In the genomic region with DNA sequence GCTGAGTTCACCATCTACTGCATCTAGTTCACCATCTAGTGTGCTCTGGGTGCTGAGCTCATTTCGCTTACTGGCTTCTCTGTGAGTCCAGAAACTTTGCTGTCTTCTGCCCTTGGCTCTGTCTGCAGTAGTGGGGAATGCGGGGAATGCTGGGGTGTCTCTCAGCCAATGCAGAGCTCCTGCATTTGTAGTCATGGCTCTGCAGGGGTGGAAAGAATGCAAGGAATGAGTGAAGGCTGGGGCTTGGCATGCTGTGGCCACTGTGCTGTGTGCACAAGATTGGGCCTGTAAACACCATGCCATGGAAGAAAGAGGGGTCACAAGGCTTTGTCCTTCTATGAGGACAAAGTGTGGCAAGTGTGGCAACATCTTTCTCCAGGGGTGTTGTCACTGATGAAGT, we compare ENCODE assay signal across 25 mouse cellular contexts.
DNase-seq lines count a peak whose midpoint lies in the region; ATAC-seq and TF ChIP-seq lines count a peak whose summit lies in the region.
"Had no signal": no experiment of that assay in that cellular context is flagged by ENCODE, and none has a peak within 500 bp of the region (broad histone marks: within the 10 kb centered on the region; RNA-seq: fewer than 3 reads in every experiment).

No protein-coding gene starts in this region.

- H3K36me3 ChIP-seq in embryonic facial prominence, embryonic 14.5 days (ENCODE audit: control insufficient read depth, insufficient read depth, low read length): no peaks in the 10 kb centered on the region
- peaks cover 15% of the 10 kb centered on the region for H3K36me3 ChIP-seq in embryonic facial prominence, embryonic 10.5 days (replicated peaks)
- H3K36me3 ChIP-seq in hindbrain, embryonic 10.5 days: peaks cover 42% of the 10 kb centered on the region
- no peaks in the 10 kb centered on the region for H3K36me3 ChIP-seq in hindbrain, postnatal 0 days (ENCODE audit: insufficient read depth, low read length)
- no peaks in the 10 kb centered on the region for H3K36me3 ChIP-seq in heart, postnatal 0 days (replicated peaks; ENCODE audit: control insufficient read depth, insufficient read depth, low read length)
- H3K36me3 ChIP-seq in forebrain, embryonic 11.5 days (ENCODE audit: control insufficient read depth, insufficient read depth, low read length): peaks cover 5% of the 10 kb centered on the region; the same call in 1 of the 2 replicates
- H3K36me3 ChIP-seq: G1E; intestine, embryonic 15.5 days had no signal

- WGBS in embryonic facial prominence, embryonic 14.5 days: 58% methylated on average over 2 of the region's 2 CpGs
- WGBS in embryonic facial prominence, embryonic 10.5 days: 66% methylated on average over 2 of the region's 2 CpGs
- WGBS in hindbrain, embryonic 10.5 days: 76% methylated on average over 2 of the region's 2 CpGs
- 69% methylated on average over 2 of the region's 2 CpGs for WGBS in hindbrain, postnatal 0 days
- WGBS in heart, postnatal 0 days: 21% methylated on average over 2 of the region's 2 CpGs
- WGBS in forebrain, embryonic 11.5 days: 78% methylated on average over 2 of the region's 2 CpGs

- no peak overlapping the region for H3K27ac ChIP-seq in embryonic facial prominence, embryonic 14.5 days (replicated peaks; ENCODE audit: low read depth, low read length)
- H3K27ac ChIP-seq in embryonic facial prominence, embryonic 10.5 days (replicated peaks): no peak overlapping the region
- 0 out of 2 replicates have a peak overlapping the region, but pooled peaks have one; percentile 74 for H3K27ac ChIP-seq in hindbrain, embryonic 10.5 days
- H3K27ac ChIP-seq in hindbrain, postnatal 0 days: no peak overlapping the region
- 0 out of 2 replicates have a peak overlapping the region, but pooled peaks have one; percentile 34 for H3K27ac ChIP-seq in heart, postnatal 0 days (ENCODE audit: low read depth)
- H3K27ac ChIP-seq in forebrain, embryonic 11.5 days (ENCODE audit: low read depth, low read length): no peak overlapping the region
- H3K27ac ChIP-seq: hindbrain, embryonic 12.5 days; intestine, embryonic 15.5 days; left cerebral cortex, adult 2 months; macrophage; midbrain, embryonic 10.5 days had no signal

- no peak for TF ChIP-seq EP300 in heart, postnatal 0 days (IDR thresholded peaks at IDR 0.05; ENCODE audit: low read depth)

- no peak overlapping the region for H3K9ac ChIP-seq in embryonic facial prominence, embryonic 14.5 days (ENCODE audit: low read depth, low read length)
- no peak overlapping the region for H3K9ac ChIP-seq in hindbrain, postnatal 0 days (replicated peaks; ENCODE audit: low read length)
- H3K9ac ChIP-seq in heart, postnatal 0 days (replicated peaks; ENCODE audit: low read depth, low read length): no peak overlapping the region
- no peak overlapping the region for H3K9ac ChIP-seq in forebrain, embryonic 11.5 days (ENCODE audit: low read length)
- H3K9ac ChIP-seq: hindbrain, embryonic 12.5 days; intestine, embryonic 15.5 days; neural tube, embryonic 13.5 days had no signal

- ATAC-seq in embryonic facial prominence, embryonic 14.5 days (ENCODE audit: low read depth): no peak
- no peak for ATAC-seq in hindbrain, postnatal 0 days
- ATAC-seq in heart, postnatal 0 days (ENCODE audit: insufficient read depth, low read depth): peak; percentile 88
- ATAC-seq in forebrain, embryonic 11.5 days (replicated peaks; ENCODE audit: low FRiP score): no peak
- ATAC-seq: forebrain, embryonic 16.5 days; intestine, embryonic 15.5 days had no signal

- no peak for TF ChIP-seq CTCF in hindbrain, postnatal 0 days (IDR thresholded peaks at IDR 0.05; ENCODE audit: low read depth)
- no peak for TF ChIP-seq CTCF in heart, postnatal 0 days (IDR thresholded peaks at IDR 0.05; ENCODE audit: low read depth)

- no peak overlapping the region for H3K4me2 ChIP-seq in embryonic facial prominence, embryonic 14.5 days (ENCODE audit: low read depth, low read length)
- no peak overlapping the region for H3K4me2 ChIP-seq in hindbrain, postnatal 0 days (ENCODE audit: low read depth, low read length)
- no peak overlapping the region for H3K4me2 ChIP-seq in heart, postnatal 0 days (ENCODE audit: low read depth, low read length)
- no peak overlapping the region for H3K4me2 ChIP-seq in forebrain, embryonic 11.5 days (ENCODE audit: low read depth, low read length, severe bottlenecking)
- H3K4me2 ChIP-seq: hindbrain, embryonic 12.5 days; intestine, embryonic 15.5 days; neural tube, embryonic 13.5 days had no signal

- peaks cover 15% of the 10 kb centered on the region for H3K9me3 ChIP-seq in embryonic facial prominence, embryonic 14.5 days (ENCODE audit: control insufficient read depth, low read length)
- H3K9me3 ChIP-seq in embryonic facial prominence, embryonic 10.5 days: peaks cover 17% of the 10 kb centered on the region
- peaks cover 17% of the 10 kb centered on the region for H3K9me3 ChIP-seq in hindbrain, embryonic 10.5 days
- H3K9me3 ChIP-seq in hindbrain, postnatal 0 days (ENCODE audit: low read length): no peaks in the 10 kb centered on the region
- H3K9me3 ChIP-seq in heart, postnatal 0 days (replicated peaks; ENCODE audit: control insufficient read depth, low read length): peaks cover 11% of the 10 kb centered on the region; the same call in 1 of the 2 replicates
- H3K9me3 ChIP-seq in forebrain, embryonic 11.5 days (ENCODE audit: control insufficient read depth, low read length): peaks cover 2% of the 10 kb centered on the region; the same call in 1 of the 2 replicates
- H3K9me3 ChIP-seq: intestine, embryonic 15.5 days had no signal

- peak; percentile 2 for DNase-seq in embryonic facial prominence, embryonic 14.5 days (ENCODE audit: low spot score)
- no peak for DNase-seq in embryonic facial prominence, embryonic 10.5 days (ENCODE audit: low spot score)
- DNase-seq in hindbrain, embryonic 10.5 days (ENCODE audit: low spot score): no peak
- DNase-seq in hindbrain, postnatal 0 days (ENCODE audit: low spot score): no peak
- peak; percentile 90 for DNase-seq in Muller cell, postnatal 12 days (ENCODE audit: inconsistent ontology term)
- peak; percentile 41 for DNase-seq in heart, postnatal 0 days (ENCODE audit: low spot score)
- no peak for DNase-seq in natural killer cell, adult 2 months (ENCODE audit: low spot score in 2 of 2)
- DNase-seq in forebrain, embryonic 11.5 days (ENCODE audit: low spot score): no peak
- DNase-seq: cerebellum, adult 18-20 months; cerebellum, postnatal 36 days; gastrocnemius, postnatal 25 days; kidney, postnatal 4 days; layer of hippocampus, adult 9-11 months; left cerebral cortex, postnatal 4 days; liver; spleen, adult 18-20 months; thymus, postnatal 36 days had no signal

- H3K4me3 ChIP-seq in embryonic facial prominence, embryonic 14.5 days (ENCODE audit: low read depth, low read length): no peak overlapping the region
- no peak overlapping the region for H3K4me3 ChIP-seq in embryonic facial prominence, embryonic 10.5 days
- no peak overlapping the region for H3K4me3 ChIP-seq in hindbrain, embryonic 10.5 days
- no peak overlapping the region for H3K4me3 ChIP-seq in hindbrain, postnatal 0 days (ENCODE audit: low read length)
- H3K4me3 ChIP-seq in heart, postnatal 0 days (ENCODE audit: low read depth, low read length): no peak overlapping the region
- no peak overlapping the region for H3K4me3 ChIP-seq in forebrain, embryonic 11.5 days (ENCODE audit: low read depth, low read length)
- H3K4me3 ChIP-seq: hindbrain, embryonic 12.5 days; intestine, embryonic 15.5 days; left cerebral cortex, adult 2 months; midbrain, embryonic 10.5 days; neural tube, embryonic 13.5 days had no signal

- H3K4me1 ChIP-seq in embryonic facial prominence, embryonic 14.5 days (ENCODE audit: control insufficient read depth, insufficient read depth, low read length): no peaks in the 10 kb centered on the region
- peaks cover 3% of the 10 kb centered on the region; the same call in 1 of the 2 replicates for H3K4me1 ChIP-seq in embryonic facial prominence, embryonic 10.5 days
- H3K4me1 ChIP-seq in hindbrain, embryonic 10.5 days (replicated peaks): peaks cover 25% of the 10 kb centered on the region
- H3K4me1 ChIP-seq in hindbrain, postnatal 0 days (ENCODE audit: insufficient read depth, low read length): no peaks in the 10 kb centered on the region
- H3K4me1 ChIP-seq in heart, postnatal 0 days (ENCODE audit: control insufficient read depth, insufficient read depth): 0 out of 2 replicates have a peak, but pooled peaks cover 5% of the 10 kb centered on the region
- H3K4me1 ChIP-seq in forebrain, embryonic 11.5 days (replicated peaks; ENCODE audit: control insufficient read depth, insufficient read depth, low read length): no peaks in the 10 kb centered on the region
- H3K4me1 ChIP-seq: intestine, embryonic 15.5 days had no signal

- H3K27me3 ChIP-seq in embryonic facial prominence, embryonic 14.5 days (replicated peaks; ENCODE audit: control insufficient read depth, insufficient read depth, low read length): no peaks in the 10 kb centered on the region
- no peaks in the 10 kb centered on the region for H3K27me3 ChIP-seq in embryonic facial prominence, embryonic 10.5 days (replicated peaks; ENCODE audit: low read depth, poor library complexity, severe bottlenecking)
- no peaks in the 10 kb centered on the region for H3K27me3 ChIP-seq in hindbrain, embryonic 10.5 days (ENCODE audit: insufficient read depth, poor library complexity, severe bottlenecking)
- H3K27me3 ChIP-seq in hindbrain, postnatal 0 days (ENCODE audit: insufficient read depth, low read length): no peaks in the 10 kb centered on the region
- no peaks in the 10 kb centered on the region for H3K27me3 ChIP-seq in heart, postnatal 0 days (ENCODE audit: control insufficient read depth, insufficient read depth, low read length)
- no peaks in the 10 kb centered on the region for H3K27me3 ChIP-seq in forebrain, embryonic 11.5 days (ENCODE audit: control insufficient read depth, insufficient read depth, low read length)
- H3K27me3 ChIP-seq: hindbrain, embryonic 12.5 days; intestine, embryonic 15.5 days; neural tube, embryonic 13.5 days had no signal

Comparison
In these comparisons a context has a peak if more than half of its experiments do, and no peak if none do; other contexts are left out.
1. DNase-seq: peak in embryonic facial prominence, embryonic 14.5 days (single experiment), Muller cell, postnatal 12 days (single experiment) and heart, postnatal 0 days (single experiment); none in embryonic facial prominence, embryonic 10.5 days (single experiment), hindbrain, embryonic 10.5 days (single experiment), hindbrain, postnatal 0 days (single experiment), natural killer cell, adult 2 months (0 of 2) and forebrain, embryonic 11.5 days (single experiment).
2. H3K27ac ChIP-seq: peak in hindbrain, embryonic 10.5 days (single experiment) and heart, postnatal 0 days (single experiment); none in embryonic facial prominence, embryonic 14.5 days (single experiment), embryonic facial prominence, embryonic 10.5 days (single experiment), hindbrain, postnatal 0 days (single experiment) and forebrain, embryonic 11.5 days (single experiment).